Mouse (Mus musculus) adrenal gland, adult 2 months (tissue): Measurements from ENCODE around the gene Wdr61. TPM values are rescaled to one million over a fixed set of nuclear protein-coding genes. Genes with fewer than 3 reads are reported as not detected.

Experiments used
- DNase-seq: peaks from one replicate; pipeline ENCODE4 v3.0.0; 2021
- microRNA-seq, 2 experiments: library from miRNA; unstranded; fragments of <30 nt; microRNA quantifications; one replicate each; pipeline ENCODE4 v1.2.0; 2021
- polyA plus RNA-seq: library from polyadenylated mRNA; depleted of rRNA; stranded (reverse); fragments of >200 nt; gene quantifications from 2 replicates; pipeline ENCODE4 v1.2.3, GENCODE M21; 2012; rRNA removed
- total RNA-seq, 2 experiments: library from RNA; stranded (reverse); gene quantifications; 2 replicates each; pipeline ENCODE4 v1.2.3; 2021

Wdr61 gene
- total and polyA plus RNA-seq, 3 experiments: 10.5 to 62.8 (median 57.4) TPM

GRCm38 (mm10) chr9:54682846-54683245, 51.5 kb downstream of the Wdr61 start:
- DNase-seq: no peak

DNA sequence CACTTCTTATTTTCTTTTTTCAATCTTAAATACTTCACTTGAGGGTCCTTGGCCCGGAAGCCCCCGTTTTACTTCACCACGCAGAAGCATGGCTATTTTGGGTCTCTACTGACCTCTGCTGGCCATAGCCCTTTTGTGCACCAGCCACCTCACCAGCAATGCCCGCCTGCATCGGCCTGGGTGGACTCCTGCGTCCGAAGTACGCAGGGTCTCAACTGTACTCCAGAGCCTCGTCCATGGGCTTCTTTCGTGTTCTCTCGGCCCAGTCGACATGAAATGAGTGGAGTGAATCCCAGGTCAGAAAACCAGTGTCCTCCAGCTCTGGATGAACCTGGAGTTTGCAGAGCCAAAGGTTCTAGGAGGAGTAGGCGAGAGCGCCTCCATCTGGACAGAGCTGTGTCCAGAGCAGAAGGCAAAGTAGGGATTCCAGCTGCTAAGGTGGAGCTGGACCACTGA, 57.8 kb downstream of the Wdr61 start:
- peak; percentile 84 for DNase-seq

DNA sequence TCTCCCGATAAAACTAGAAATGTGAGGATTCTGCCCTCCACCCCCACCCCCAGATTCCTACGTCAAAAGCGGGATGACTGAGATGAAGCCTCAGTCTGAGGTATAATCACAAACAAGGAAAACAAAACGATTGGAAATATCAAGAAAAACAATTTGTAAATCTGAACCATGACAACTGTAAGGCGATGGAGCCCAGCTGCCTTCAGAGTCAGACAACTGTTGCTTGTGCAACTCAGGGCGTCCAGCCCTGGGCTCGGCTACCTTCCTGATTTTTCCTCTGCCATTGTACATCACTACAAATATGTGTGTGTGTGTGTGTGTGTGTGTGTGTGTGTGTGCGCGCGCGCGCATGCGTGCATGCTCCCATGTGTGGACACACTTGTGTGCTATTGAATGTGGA, 60.4 kb downstream of the Wdr61 start:
- DNase-seq: no peak

- peak; percentile 68 for DNase-seq
Observed at GRCm38 (mm10) chr9:54671962-54672361, 62.4 kb downstream of the Wdr61 start.

GRCm38 (mm10) chr9:54668455-54668854, 65.9 kb downstream of the Wdr61 start:
- no peak for DNase-seq

- no peak for DNase-seq
Observed at GRCm38 (mm10) chr9:54666116-54666515, 68.2 kb downstream of the Wdr61 start.

Small RNA genes within 50 kb of the gene (microRNA-seq; reads per million reads assigned to microRNA genes)
- 0 to 0.41 reads per million in 2 experiments for gene Mir5710

Other genes with a start within 250 kb of the Wdr61 start
- 10 to 100 TPM; 15.0 to 15.9 TPM for gene Dmxl2, start 232.9 kb downstream of the Wdr61 start, total RNA-seq
- 0.81 and 1.5 TPM in 2 replicates for gene Dmxl2, start 232.9 kb downstream of the Wdr61 start, polyA plus RNA-seq
- gene Sh2d7, start 195.5 kb downstream of the Wdr61 start, total RNA-seq: not detected
- gene Sh2d7, start 195.5 kb downstream of the Wdr61 start, polyA plus RNA-seq: not detected in 2 replicates
- gene Cib2, start 174.3 kb downstream of the Wdr61 start, total RNA-seq: 100 to 1,000 TPM in 1 of 2 experiments, 10 to 100 TPM in 1; 47.9 to 131 TPM
- 15.1 and 31.7 TPM in 2 replicates for gene Cib2, start 174.3 kb downstream of the Wdr61 start, polyA plus RNA-seq
- gene Idh3a, start 148.2 kb downstream of the Wdr61 start, total RNA-seq: 100 to 1,000 TPM; 245 to 445 TPM
- gene Idh3a, start 148.2 kb downstream of the Wdr61 start, polyA plus RNA-seq: 44.3 and 48.7 TPM in 2 replicates
- 100 to 1,000 TPM; 144 to 285 TPM for gene Acsbg1, start 72.6 kb downstream of the Wdr61 start, total RNA-seq
- gene Acsbg1, start 72.6 kb downstream of the Wdr61 start, polyA plus RNA-seq: 126 and 247 TPM in 2 replicates
- 10 to 100 TPM; 22.1 to 27.4 TPM for gene Dnaja4, start 35.6 kb downstream of the Wdr61 start, total RNA-seq
- 7.2 and 8.6 TPM in 2 replicates for gene Dnaja4, start 35.6 kb downstream of the Wdr61 start, polyA plus RNA-seq
- gene Crabp1, start 30.2 kb upstream of the Wdr61 start, total RNA-seq: 10 to 100 TPM in 1 of 2 experiments, 1 to 10 TPM in 1; 9.1 to 13.6 TPM
- gene Crabp1, start 30.2 kb upstream of the Wdr61 start, polyA plus RNA-seq: 19.9 and 30.1 TPM in 2 replicates
- gene Ireb2, start 129.3 kb upstream of the Wdr61 start, total RNA-seq: 10 to 100 TPM; 40.9 to 41.5 TPM
- 1.0 and 1.5 TPM in 2 replicates for gene Ireb2, start 129.3 kb upstream of the Wdr61 start, polyA plus RNA-seq
- gene Hykk, start 182.8 kb upstream of the Wdr61 start, total RNA-seq: 1 to 10 TPM; 1.5 to 2.5 TPM
- 0.50 and 0.61 TPM in 2 replicates for gene Hykk, start 182.8 kb upstream of the Wdr61 start, polyA plus RNA-seq
- gene Psma4, start 216.3 kb upstream of the Wdr61 start, total RNA-seq: 100 to 1,000 TPM; 167 to 183 TPM
- 12.8 and 15.1 TPM in 2 replicates for gene Psma4, start 216.3 kb upstream of the Wdr61 start, polyA plus RNA-seq
- gene AY074887, start 216.5 kb upstream of the Wdr61 start, total RNA-seq: not detected
- gene AY074887, start 216.5 kb upstream of the Wdr61 start, polyA plus RNA-seq: not detected in 2 replicates
- gene Chrna5, start 246.4 kb upstream of the Wdr61 start, total RNA-seq: 1 to 10 TPM in 1 of 2 experiments, under 1 TPM in 1; 0.63 to 1.2 TPM
- gene Chrna5, start 246.4 kb upstream of the Wdr61 start, polyA plus RNA-seq: 0.09 and 0.12 TPM in 2 replicates